5 mouse cellular contexts compared by ENCODE assay signal in the genomic region with DNA sequence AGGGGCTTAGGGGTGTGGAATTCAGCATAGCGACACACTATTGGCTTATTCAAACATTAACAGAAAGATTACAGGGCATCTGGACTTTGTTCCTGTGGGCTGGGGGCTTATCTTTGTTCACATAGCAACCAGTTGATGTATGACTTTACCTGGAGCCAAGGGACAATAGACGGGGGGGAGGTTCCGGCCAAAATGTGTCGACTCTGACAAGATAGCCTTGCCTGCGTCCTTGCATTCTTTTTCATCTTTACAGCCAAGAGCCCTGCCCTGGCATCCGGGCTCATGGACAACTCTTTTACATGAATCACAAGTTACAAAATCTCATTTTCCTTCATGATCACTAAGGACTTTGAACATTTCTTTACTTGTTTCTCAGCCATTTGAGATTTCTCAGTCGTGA. TPM values are rescaled to one million over a fixed set of nuclear protein-coding genes. Genes with fewer than 3 reads are reported as not detected.
DNase-seq lines count a peak whose midpoint lies in the region.

No protein-coding gene starts in this region.

- peak; percentile 25 for DNase-seq in adrenal gland, adult 2 months
- peak; percentile 10 for DNase-seq in adrenal gland, adult 8-10 months
- peak; percentile 58 for DNase-seq in adrenal gland, postnatal 14 days
- DNase-seq in testis, postnatal 14 days (ENCODE audit: low spot score) = peak; percentile 18
- peak; percentile 1 for DNase-seq in yolk sac, embryonic 10.5 days (ENCODE audit: low spot score)

RNA-seq across cellular contexts. Expression of a gene that starts 17.7 kb away (rescaled TPM):
- total RNA-seq in adrenal gland, adult 2 months (2021) = 10 to 100 TPM in 1 of 2 experiments, 1 to 10 TPM in 1; 9.9 to 11.6 TPM
- 3.9 and 4.8 TPM in 2 replicates for polyA plus RNA-seq in adrenal gland, adult 2 months (2012; rRNA removed)
- total RNA-seq in adrenal gland, adult 8-10 months (2022) = 10 to 100 TPM; 10.4 to 14.3 (median 12.4) TPM
- 9.5 and 10.5 TPM in 2 replicates for total RNA-seq in adrenal gland, postnatal 14 days (2021)

Comparison
In these comparisons a context has a peak if more than half of its experiments do, and no peak if none do; other contexts are left out.
1. Peak in every context shown above with its lines: DNase-seq.
2. DNase-seq: peak in every context shown above with its lines; median percentile 58 in adrenal gland, postnatal 14 days; 25 in adrenal gland, adult 2 months; 18 in testis, postnatal 14 days; 10 in adrenal gland, adult 8-10 months; 1 in yolk sac, embryonic 10.5 days.